Mouse (Mus musculus) cerebellum, postnatal 14 days (tissue): ENCODE results near the gene Edn2.

ENCODE experiments used
- DNase-seq, 2 experiments: peaks; one replicate each; pipeline ENCODE4 v3.0.0; 2021; ENCODE audit warnings: mixed read lengths in 2 of 2

The Edn2 gene

GRCm38 (mm10) chr4:120161166-120161949 lies at the start of gene Edn2:
Gene Edn2 (plus strand): TSS chr4:120161206.
- DNase-seq: peak in 1 of 2 experiments; percentile 49

- no peak for DNase-seq
Observed at GRCm38 (mm10) chr4:120115516-120115915, 45.5 kb upstream of the Edn2 start.

- no peak for DNase-seq
Observed at GRCm38 (mm10) chr4:120116312-120116711, 44.7 kb upstream of the Edn2 start.

GRCm38 (mm10) chr4:120120276-120120675 lies 40.7 kb upstream of the Edn2 start:
- DNase-seq: peak; percentile 91 to 94

- no peak for DNase-seq
Observed at GRCm38 (mm10) chr4:120124656-120125055, 36.4 kb upstream of the Edn2 start.

- DNase-seq: peak; percentile 72 to 76
Observed at GRCm38 (mm10) chr4:120126047-120126446, 35.0 kb upstream of the Edn2 start.

GRCm38 (mm10) chr4:120127333-120127732 lies 33.7 kb upstream of the Edn2 start:
- no peak for DNase-seq

- DNase-seq: peak; percentile 61 to 73
Observed at GRCm38 (mm10) chr4:120128033-120128432, 33.0 kb upstream of the Edn2 start.

GRCm38 (mm10) chr4:120129233-120129885 lies 31.6 kb upstream of the Edn2 start:
- DNase-seq: peak; percentile 80 to 82

- DNase-seq: no peak
Observed at GRCm38 (mm10) chr4:120130926-120131325, 30.1 kb upstream of the Edn2 start.

- peak; percentile 90 to 96 for DNase-seq
Observed at GRCm38 (mm10) chr4:120131441-120132220, 29.4 kb upstream of the Edn2 start.

- DNase-seq: peak in 1 of 2 experiments; percentile 57
Observed at GRCm38 (mm10) chr4:120134223-120134622, 26.8 kb upstream of the Edn2 start.

GRCm38 (mm10) chr4:120141810-120142209 lies 19.2 kb upstream of the Edn2 start:
- no peak for DNase-seq

GRCm38 (mm10) chr4:120142905-120143304 lies 18.1 kb upstream of the Edn2 start:
- DNase-seq: peak; percentile 47 to 52

- peak; percentile 83 to 87 for DNase-seq
Observed at GRCm38 (mm10) chr4:120144343-120144742, 16.7 kb upstream of the Edn2 start.

- no peak for DNase-seq
Observed at GRCm38 (mm10) chr4:120145931-120146330, 15.1 kb upstream of the Edn2 start.

- peak; percentile 61 to 82 for DNase-seq
Observed at GRCm38 (mm10) chr4:120148291-120149141, 12.5 kb upstream of the Edn2 start.

GRCm38 (mm10) chr4:120149142-120149524 lies 11.9 kb upstream of the Edn2 start:
- peak; percentile 51 to 60 for DNase-seq

GRCm38 (mm10) chr4:120150345-120150920 lies 10.6 kb upstream of the Edn2 start:
- no peak for DNase-seq

GRCm38 (mm10) chr4:120151906-120152305 lies 9.1 kb upstream of the Edn2 start:
- DNase-seq: no peak

GRCm38 (mm10) chr4:120152648-120153047 lies 8.4 kb upstream of the Edn2 start:
- DNase-seq: no peak

GRCm38 (mm10) chr4:120153736-120154135 lies 7.3 kb upstream of the Edn2 start:
- DNase-seq: no peak
